Mouse (Mus musculus) G1E (cell line): ENCODE data around the gene Pbx4.

Source experiments
- CTCF ChIP-seq: IDR thresholded peaks from 2 replicates; pipeline ENCODE4 v1.5.1; 2012; ENCODE audit warnings: low read depth, low read length, inconsistent platforms, mixed read lengths
- GATA1 ChIP-seq: IDR thresholded peaks from 2 replicates; pipeline ENCODE4 v1.6.1; 2012; ENCODE audit warnings: borderline replicate concordance, low read length, inconsistent platforms, mixed read lengths
- POLR2AphosphoS5 ChIP-seq: IDR thresholded peaks from 2 replicates; pipeline ENCODE4 v1.6.1; 2012; ENCODE audit warnings: low read depth, low read length, inconsistent platforms; ENCODE audit not compliant: insufficient replicate concordance
- TAL1 ChIP-seq: conservative IDR thresholded peaks from 2 replicates; pipeline ENCODE4 v1.6.1; 2012; ENCODE audit warnings: low read depth, low read length, inconsistent platforms, mixed read lengths

- TF ChIP-seq CTCF (no peak), GATA1 (no peak), TAL1 (no peak), POLR2AphosphoS5 (no peak)
Observed at GRCm38 (mm10) chr8:69861251-69861650, 29.0 kb downstream of the Pbx4 start.
